Mouse (Mus musculus) spleen, embryonic (tissue): ENCODE measurements around the gene Akr1c6.
"Not testable (repeated sequence)": the region's sequence is repeated elsewhere in the genome, so short reads cannot be mapped to it uniquely, and the experiment has no call there.

Experiments used
- CTCF ChIA-PET: fragments of 350-600 bp; sonication (Branson Sonifier 250); formaldehyde crosslinking; loops from one replicate; lab custom pipeline; 2022; lab: Charles Lee

Gene Akr1c6

GRCm38 (mm10) chr13:4434006-4434405, at the start of gene Akr1c6:
Akr1c6 (plus strand) TSS chr13:4434306.
- CTCF ChIA-PET, result no interaction called here

GRCm38 (mm10) chr13:4384918-4385317, 49.2 kb upstream of the Akr1c6 start:
- CTCF ChIA-PET, result no interaction called here

- CTCF ChIA-PET, result no interaction called here
These were observed 48.6 kb upstream of the Akr1c6 start for GRCm38 (mm10) chr13:4385541-4385940.

GRCm38 (mm10) chr13:4388762-4389446, 45.2 kb upstream of the Akr1c6 start:
- CTCF ChIA-PET, result no interaction called here

GRCm38 (mm10) chr13:4400360-4400759, 33.7 kb upstream of the Akr1c6 start:
- CTCF ChIA-PET, result not testable (repeated sequence)

- CTCF ChIA-PET, result no interaction called here
These were observed 33.3 kb upstream of the Akr1c6 start for GRCm38 (mm10) chr13:4400831-4401230.

GRCm38 (mm10) chr13:4402221-4402620, 31.9 kb upstream of the Akr1c6 start:
- CTCF ChIA-PET, result no interaction called here

GRCm38 (mm10) chr13:4404726-4405125, 29.4 kb upstream of the Akr1c6 start:
- CTCF ChIA-PET, result no interaction called here

- CTCF ChIA-PET, result no interaction called here
These were observed 27.3 kb upstream of the Akr1c6 start for GRCm38 (mm10) chr13:4406771-4407170.

GRCm38 (mm10) chr13:4428558-4428957, 5.5 kb upstream of the Akr1c6 start:
- CTCF ChIA-PET, result no interaction called here

- CTCF ChIA-PET, result no interaction called here
These were observed 5.1 kb upstream of the Akr1c6 start for GRCm38 (mm10) chr13:4429034-4429433.

- CTCF ChIA-PET, result interaction anchor here (0.6 kb wide), 1 partner anchor 16 kb away, joined by 3 read pairs; no protein-coding TSS in a partner anchor
These were observed 3.0 kb upstream of the Akr1c6 start for GRCm38 (mm10) chr13:4431129-4431528.

GRCm38 (mm10) chr13:4465641-4466040, 31.5 kb downstream of the Akr1c6 start:
- CTCF ChIA-PET, result no interaction called here

GRCm38 (mm10) chr13:4467896-4468295, 33.8 kb downstream of the Akr1c6 start:
- CTCF ChIA-PET, result no interaction called here
